Mouse (Mus musculus) ovary, adult 2 months (tissue): ENCODE measurements around the gene Rhou. TPM values are rescaled to one million over a fixed set of nuclear protein-coding genes. Genes with fewer than 3 reads are reported as not detected.

Experiments used
- polyA plus RNA-seq: library from polyadenylated mRNA; depleted of rRNA; stranded (reverse); fragments of >200 nt; gene quantifications from 2 replicates; pipeline ENCODE4 v1.2.3, GENCODE M21; 2012; rRNA removed

The Rhou gene
- 24.0 and 26.4 TPM in 2 replicates for polyA plus RNA-seq

GRCm38 (mm10) chr8:123653308-123653993, at the start of gene Rhou:
TSS of gene Rhou (plus strand) at chr8:123653929.

Other genes with a start within 250 kb of the Rhou start
- 0.06 and 0.11 TPM in 2 replicates for gene Mc1r, start 246.8 kb upstream of the Rhou start, polyA plus RNA-seq
- gene Tubb3, start 242.5 kb upstream of the Rhou start, polyA plus RNA-seq, result 49.4 and 66.3 TPM in 2 replicates
- 41.7 and 43.9 TPM in 2 replicates for gene Def8, start 230.4 kb upstream of the Rhou start, polyA plus RNA-seq
- gene Afg3l1, start 176.0 kb upstream of the Rhou start, polyA plus RNA-seq, result 24.2 and 27.4 TPM in 2 replicates
- 8.7 and 8.9 TPM in 2 replicates for gene Dbndd1, start 138.5 kb upstream of the Rhou start, polyA plus RNA-seq
- 11.7 and 13.4 TPM in 2 replicates for gene Gas8, start 135.1 kb upstream of the Rhou start, polyA plus RNA-seq
- gene Rab4a, start 152.1 kb downstream of the Rhou start, polyA plus RNA-seq, result 16.6 and 21.1 TPM in 2 replicates
- gene Ccsap, start 206.3 kb downstream of the Rhou start, polyA plus RNA-seq, result 2.2 and 3.9 TPM in 2 replicates
- 21.4 and 23.9 TPM in 2 replicates for gene Acta1, start 240.8 kb downstream of the Rhou start, polyA plus RNA-seq